Mouse (Mus musculus) hindbrain, embryonic 12.5 days (tissue): Measurements from ENCODE around the gene Sptlc2. TPM values are rescaled to one million over a fixed set of nuclear protein-coding genes. Genes with fewer than 3 reads are reported as not detected.

Source experiments
- ATAC-seq: fragments of 200-750 bp; cut with Nextera tagmentation; 2 replicates; pipeline ENCODE4 v1.8.0; 2017; ENCODE audit warnings: moderate TSS enrichment; ENCODE audit not compliant: low FRiP score
- H3K27ac ChIP-seq: fragments of 300-500 bp; sonication (generic); 2 replicates; pipeline ENCODE4 v1.5.1; 2016; ENCODE audit warnings: mild to moderate bottlenecking
- H3K27me3 ChIP-seq: fragments of 300-500 bp; sonication (generic); 2 replicates; pipeline ENCODE4 v1.6.1; 2016; ENCODE audit warnings: mild to moderate bottlenecking
- H3K36me3 ChIP-seq: fragments of 300-500 bp; sonication (generic); 2 replicates; pipeline ENCODE4 v1.6.1; 2016; ENCODE audit warnings: mild to moderate bottlenecking
- H3K4me1 ChIP-seq: fragments of 300-500 bp; sonication (generic); 2 replicates; pipeline ENCODE4 v1.6.1; 2016
- H3K4me2 ChIP-seq: fragments of 300-500 bp; sonication (generic); replicated peaks from 2 replicates; pipeline ENCODE4 v1.6.1; 2016; ENCODE audit warnings: mild to moderate bottlenecking
- H3K4me3 ChIP-seq: fragments of 300-500 bp; sonication (generic); 2 replicates; pipeline ENCODE4 v1.5.1; 2016; ENCODE audit warnings: mild to moderate bottlenecking
- H3K9ac ChIP-seq: fragments of 300-500 bp; sonication (generic); 2 replicates; pipeline ENCODE4 v1.6.1; 2016; ENCODE audit warnings: mild to moderate bottlenecking, moderate library complexity
- H3K9me3 ChIP-seq: fragments of 300-500 bp; sonication (generic); replicated peaks from 2 replicates; pipeline ENCODE4 v1.6.1; 2016; ENCODE audit warnings: mild to moderate bottlenecking
- WGBS: fragments of 180-500 bp; shearing (Covaris S2); methylation state at CpG from one replicate; pipeline ENCODE4 v1.1.7; 2016; 5-methylcytosine and 5-hydroxymethylcytosine counted together
- polyA plus RNA-seq: library from polyadenylated mRNA; unstranded; fragments of >200 nt; fragmentation: Nextera tagmentation; extraction: Ambion mirVana; gene quantifications from 2 replicates; pipeline ENCODE4 v1.2.1, GENCODE M21; 2016

Gene Sptlc2
- polyA plus RNA-seq, 1 experiment from 2014 or later, result 72.2 TPM

- Histone ChIP-seq H3K27ac (no peak overlapping the region), H3K36me3 (0 out of 2 replicates have a peak, but pooled peaks cover 18% of the 10 kb centered on the region), H3K27me3 (no peaks in the 10 kb centered on the region), H3K9ac (no peak overlapping the region), H3K4me2 (no peak overlapping the region), H3K4me1 (no peaks in the 10 kb centered on the region), H3K4me3 (no peak overlapping the region), H3K9me3 (no peaks in the 10 kb centered on the region)
- no peak for ATAC-seq
- WGBS, result 85% methylated on average over 2 of the region's 2 CpGs
Observed at GRCm38 (mm10) chr12:87347511-87347910, 40.6 kb downstream of the Sptlc2 start.

- Histone ChIP-seq H3K4me2 (no peak overlapping the region), H3K27me3 (no peaks in the 10 kb centered on the region), H3K27ac (no peak overlapping the region), H3K36me3 (peaks cover 24% of the 10 kb centered on the region; the same call in 1 of the 2 replicates), H3K4me1 (no peaks in the 10 kb centered on the region), H3K9me3 (no peaks in the 10 kb centered on the region), H3K9ac (no peak overlapping the region), H3K4me3 (no peak overlapping the region)
- ATAC-seq, result no peak
Observed at GRCm38 (mm10) chr12:87343084-87343605, 45.0 kb downstream of the Sptlc2 start.

- Histone ChIP-seq H3K9ac (no peak overlapping the region), H3K27me3 (no peaks in the 10 kb centered on the region), H3K9me3 (no peaks in the 10 kb centered on the region), H3K36me3 (peaks cover 17% of the 10 kb centered on the region; the same call in 1 of the 2 replicates), H3K4me1 (no peaks in the 10 kb centered on the region), H3K4me3 (no peak overlapping the region), H3K4me2 (no peak overlapping the region), H3K27ac (no peak overlapping the region)
- WGBS, result 90% methylated on average over 4 of the region's 4 CpGs
- no peak for ATAC-seq
Observed at GRCm38 (mm10) chr12:87338082-87338481, 50.1 kb downstream of the Sptlc2 start.

GRCm38 (mm10) chr12:87334886-87335285 lies 53.3 kb downstream of the Sptlc2 start:
- no peak overlapping the region for H3K9ac ChIP-seq
- H3K27me3 ChIP-seq, result no peaks in the 10 kb centered on the region
- H3K9me3 ChIP-seq, result no peaks in the 10 kb centered on the region
- H3K4me2 ChIP-seq, result no peak overlapping the region
- WGBS, result 49% methylated on average over 2 of the region's 2 CpGs
- H3K36me3 ChIP-seq, result 0 out of 2 replicates have a peak, but pooled peaks cover 9% of the 10 kb centered on the region
- H3K27ac ChIP-seq, result no peak overlapping the region
- no peaks in the 10 kb centered on the region for H3K4me1 ChIP-seq
- no peak for ATAC-seq
- no peak overlapping the region for H3K4me3 ChIP-seq

- ATAC-seq, result no peak
- H3K4me2 ChIP-seq, result no peak overlapping the region
- H3K9ac ChIP-seq, result no peak overlapping the region
- no peak overlapping the region for H3K4me3 ChIP-seq
- H3K27me3 ChIP-seq, result no peaks in the 10 kb centered on the region
- H3K9me3 ChIP-seq, result no peaks in the 10 kb centered on the region
- H3K36me3 ChIP-seq, result 0 out of 2 replicates have a peak, but pooled peaks cover 9% of the 10 kb centered on the region
- no peak overlapping the region for H3K27ac ChIP-seq
- no peaks in the 10 kb centered on the region for H3K4me1 ChIP-seq
Observed at GRCm38 (mm10) chr12:87333794-87334193, 54.4 kb downstream of the Sptlc2 start.

GRCm38 (mm10) chr12:87332511-87332910 lies 55.6 kb downstream of the Sptlc2 start:
- 90% methylated on average over 4 of the region's 4 CpGs for WGBS
- Histone ChIP-seq H3K27ac (no peak overlapping the region), H3K4me3 (no peak overlapping the region), H3K4me1 (no peaks in the 10 kb centered on the region), H3K27me3 (no peaks in the 10 kb centered on the region), H3K9ac (no peak overlapping the region), H3K4me2 (no peak overlapping the region), H3K36me3 (0 out of 2 replicates have a peak, but pooled peaks cover 9% of the 10 kb centered on the region), H3K9me3 (no peaks in the 10 kb centered on the region)
- no peak for ATAC-seq

- H3K27ac ChIP-seq, result no peak overlapping the region
- no peak overlapping the region for H3K9ac ChIP-seq
- 58% methylated on average over 5 of the region's 5 CpGs for WGBS
- no peaks in the 10 kb centered on the region for H3K4me1 ChIP-seq
- H3K4me3 ChIP-seq, result no peak overlapping the region
- no peak for ATAC-seq
- H3K4me2 ChIP-seq, result no peak overlapping the region
- H3K27me3 ChIP-seq, result no peaks in the 10 kb centered on the region
- H3K9me3 ChIP-seq, result no peaks in the 10 kb centered on the region
- 0 out of 2 replicates have a peak, but pooled peaks cover 9% of the 10 kb centered on the region for H3K36me3 ChIP-seq
Observed at GRCm38 (mm10) chr12:87331908-87332307, 56.2 kb downstream of the Sptlc2 start.

- H3K4me3 ChIP-seq, result no peak overlapping the region
- 62% methylated on average over 6 of the region's 6 CpGs for WGBS
- no peak overlapping the region for H3K27ac ChIP-seq
- no peak overlapping the region for H3K4me2 ChIP-seq
- no peak overlapping the region for H3K9ac ChIP-seq
- no peak for ATAC-seq
- H3K36me3 ChIP-seq, result 0 out of 2 replicates have a peak, but pooled peaks cover 9% of the 10 kb centered on the region
- H3K27me3 ChIP-seq, result no peaks in the 10 kb centered on the region
- H3K4me1 ChIP-seq, result no peaks in the 10 kb centered on the region
- H3K9me3 ChIP-seq, result no peaks in the 10 kb centered on the region
Observed at GRCm38 (mm10) chr12:87331053-87331456, 57.1 kb downstream of the Sptlc2 start.

- Histone ChIP-seq H3K4me2 (no peak overlapping the region), H3K27me3 (no peaks in the 10 kb centered on the region), H3K9me3 (no peaks in the 10 kb centered on the region), H3K36me3 (0 out of 2 replicates have a peak, but pooled peaks cover 5% of the 10 kb centered on the region), H3K27ac (no peak overlapping the region), H3K9ac (no peak overlapping the region), H3K4me1 (no peaks in the 10 kb centered on the region), H3K4me3 (no peak overlapping the region)
- no peak for ATAC-seq
- WGBS, result 63% methylated on average over 2 of the region's 2 CpGs
Observed at GRCm38 (mm10) chr12:87330213-87330612, 57.9 kb downstream of the Sptlc2 start.

- 30% methylated on average over 4 of the region's 4 CpGs for WGBS
Observed at GRCm38 (mm10) chr12:87328025-87328424, 60.1 kb downstream of the Sptlc2 start.

GRCm38 (mm10) chr12:87327610-87328009 lies 60.5 kb downstream of the Sptlc2 start:
- Histone ChIP-seq H3K4me1 (no peaks in the 10 kb centered on the region), H3K9ac (no peak overlapping the region), H3K9me3 (no peaks in the 10 kb centered on the region), H3K4me3 (no peak overlapping the region), H3K27me3 (no peaks in the 10 kb centered on the region), H3K36me3 (peaks cover 6% of the 10 kb centered on the region; the same call in 1 of the 2 replicates), H3K4me2 (no peak overlapping the region), H3K27ac (no peak overlapping the region)
- ATAC-seq, result no peak
- 16% methylated on average over 7 of the region's 7 CpGs for WGBS

More at GRCm38 (mm10) chr12:87328025-87328424, 60.1 kb downstream of the Sptlc2 start:
- ATAC-seq, result no peak
- H3K9ac ChIP-seq, result no peak overlapping the region
- no peaks in the 10 kb centered on the region for H3K4me1 ChIP-seq
- no peaks in the 10 kb centered on the region for H3K9me3 ChIP-seq
- H3K27me3 ChIP-seq, result no peaks in the 10 kb centered on the region
- H3K27ac ChIP-seq, result no peak overlapping the region
- no peak overlapping the region for H3K4me2 ChIP-seq
- H3K36me3 ChIP-seq, result peaks cover 6% of the 10 kb centered on the region; the same call in 1 of the 2 replicates
- no peak overlapping the region for H3K4me3 ChIP-seq

- H3K4me2 ChIP-seq, result no peak overlapping the region
- H3K36me3 ChIP-seq, result peaks cover 6% of the 10 kb centered on the region; the same call in 1 of the 2 replicates
- no peak for ATAC-seq
- no peaks in the 10 kb centered on the region for H3K27me3 ChIP-seq
- no peaks in the 10 kb centered on the region for H3K9me3 ChIP-seq
- no peak overlapping the region for H3K27ac ChIP-seq
- 96% methylated on average over 3 of the region's 3 CpGs for WGBS
- H3K9ac ChIP-seq, result no peak overlapping the region
- H3K4me3 ChIP-seq, result no peak overlapping the region
- no peaks in the 10 kb centered on the region for H3K4me1 ChIP-seq
Observed at GRCm38 (mm10) chr12:87325452-87325851, 62.7 kb downstream of the Sptlc2 start.

- ATAC-seq, result no peak
- H3K4me2 ChIP-seq, result no peak overlapping the region
- 87% methylated on average over 3 of the region's 3 CpGs for WGBS
Observed at GRCm38 (mm10) chr12:87319229-87319628, 68.9 kb downstream of the Sptlc2 start.

More at GRCm38 (mm10) chr12:87319229-87319628, 68.9 kb downstream of the Sptlc2 start:
- H3K4me3 ChIP-seq, result no peak overlapping the region
- no peaks in the 10 kb centered on the region for H3K4me1 ChIP-seq
- no peak overlapping the region for H3K27ac ChIP-seq
- H3K9ac ChIP-seq, result no peak overlapping the region
- peaks cover 5% of the 10 kb centered on the region; the same call in 1 of the 2 replicates for H3K36me3 ChIP-seq
- no peaks in the 10 kb centered on the region for H3K27me3 ChIP-seq
- H3K9me3 ChIP-seq, result no peaks in the 10 kb centered on the region
